Mouse (Mus musculus) embryonic fibroblast, embryonic 13.5 days (primary cell): Measurements from ENCODE around the gene Map3k13.

Source experiments
- CTCF ChIP-seq: IDR thresholded peaks from 2 replicates; pipeline ENCODE4 v1.5.1; 2011; ENCODE audit warnings: mild to moderate bottlenecking, control low read depth, low read length, moderate library complexity, borderline replicate concordance; ENCODE audit not compliant: insufficient read depth
- POLR2A ChIP-seq: IDR thresholded peaks from 2 replicates; pipeline ENCODE4 v1.6.1; 2011; ENCODE audit warnings: low read depth, mild to moderate bottlenecking, control low read depth, low read length, moderate library complexity

GRCm38 (mm10) chr16:21789180-21789579 is 5.0 kb upstream of the Map3k13 start:
- TF ChIP-seq POLR2A (no peak), CTCF (no peak)
